Mouse (Mus musculus) testis, postnatal 14 days (tissue): ENCODE data around the gene Pou6f1.

Experiments used
- DNase-seq: peaks from one replicate; pipeline ENCODE4 v3.0.0; 2021; ENCODE audit warnings: low spot score

The Pou6f1 gene

DNA sequence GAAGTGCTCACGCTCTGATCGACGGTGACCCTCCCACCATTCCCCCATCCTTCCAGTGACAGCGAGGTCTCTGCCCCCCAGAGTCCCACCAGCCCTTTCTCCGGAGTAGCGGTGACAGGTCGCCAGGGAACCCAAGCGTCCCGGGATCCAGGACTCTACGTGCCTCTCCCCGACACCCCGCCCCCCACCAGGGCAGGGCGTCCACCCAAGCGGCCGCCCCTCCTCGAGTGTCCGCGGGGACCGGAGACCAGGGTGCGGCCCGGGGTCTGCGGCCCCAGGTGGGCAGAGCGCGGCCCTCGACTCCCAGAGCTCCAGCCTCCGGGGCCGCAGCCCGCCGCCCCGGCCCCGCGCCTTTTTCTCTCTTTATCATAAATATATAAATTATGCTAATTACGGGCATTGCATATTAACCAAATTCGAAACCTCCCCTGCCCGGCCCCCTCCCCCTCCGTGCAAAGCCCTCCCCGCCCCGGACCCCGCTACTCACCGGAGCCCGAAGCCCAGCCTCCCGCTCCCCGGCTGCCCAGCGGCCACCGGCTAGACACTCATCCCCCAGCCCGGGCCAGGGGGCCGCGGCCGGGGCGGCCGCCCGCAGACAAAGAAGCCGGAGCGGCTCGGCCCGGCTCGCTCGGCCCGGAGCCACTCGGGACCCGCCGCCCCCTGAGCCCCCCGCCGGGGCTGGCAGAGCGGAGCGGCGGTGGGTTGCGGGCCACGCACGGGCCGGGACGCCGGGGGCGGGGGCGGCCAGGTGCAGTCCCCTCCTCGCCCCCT lies at the start of gene Pou6f1:
Pou6f1 (minus strand) TSS at position 709 of the 771 bp plus-strand sequence.
- no peak for DNase-seq

DNA sequence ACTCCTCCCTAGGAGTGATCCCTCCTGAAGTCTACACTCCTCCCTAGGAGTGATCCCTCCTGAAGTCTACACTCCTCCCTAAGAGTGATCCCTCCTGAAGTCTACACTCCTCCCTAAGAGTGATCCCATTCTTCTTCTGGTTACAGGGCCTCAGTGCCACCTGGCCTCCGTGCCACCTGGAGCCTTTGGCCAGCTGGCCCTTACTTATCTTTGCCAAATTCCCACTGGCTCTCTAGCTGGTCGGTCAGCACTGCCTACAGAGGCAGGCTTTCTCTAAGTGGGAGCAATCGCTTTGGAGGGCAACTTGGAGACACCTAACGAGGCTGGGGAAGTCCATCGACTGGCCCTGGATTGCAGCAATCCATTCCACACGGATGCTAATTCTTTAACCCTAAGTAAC lies 46.4 kb upstream of the Pou6f1 start:
- DNase-seq = no peak

GRCm38 (mm10) chr15:100642451-100642850 lies 42.7 kb upstream of the Pou6f1 start:
- no peak for DNase-seq

GRCm38 (mm10) chr15:100641226-100641810 lies 41.5 kb upstream of the Pou6f1 start:
- DNase-seq = no peak

DNA sequence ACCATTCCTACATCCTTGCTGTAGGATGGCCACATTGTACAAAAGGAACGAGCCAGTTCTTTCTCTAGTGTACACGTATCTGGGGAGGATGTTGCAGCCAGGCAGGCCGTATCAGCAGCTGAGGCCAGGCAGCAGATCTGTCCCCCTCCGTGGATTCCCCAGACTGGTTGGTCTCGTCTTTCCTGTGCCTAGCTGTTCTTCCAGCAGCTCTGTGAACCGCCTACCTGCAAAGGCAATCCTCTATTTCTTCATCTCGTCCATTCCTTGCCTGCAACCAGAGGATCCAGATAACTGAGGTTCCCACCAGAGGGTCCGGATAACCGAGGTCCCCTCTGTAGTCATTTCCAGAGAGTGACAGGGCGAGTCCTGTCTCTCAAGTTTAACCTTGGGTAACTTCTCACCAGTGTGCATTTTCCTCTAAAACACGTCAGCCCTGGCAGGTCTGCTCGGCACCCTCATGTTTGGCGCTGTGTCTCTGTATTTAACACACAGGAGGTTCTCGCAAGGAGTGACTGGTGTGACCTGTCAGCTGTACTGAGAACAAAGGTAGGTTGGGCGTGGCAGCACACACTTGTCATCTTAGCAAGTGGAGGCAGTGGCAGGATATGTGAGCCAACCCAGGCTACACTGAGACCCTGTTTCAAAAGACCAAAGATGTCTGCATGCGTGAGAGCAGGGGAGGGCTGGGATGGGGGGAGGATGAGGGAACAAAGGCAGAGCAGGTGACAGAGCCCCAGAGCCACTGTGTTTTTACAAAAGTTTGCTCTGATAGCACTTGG lies 40.4 kb upstream of the Pou6f1 start:
- no peak for DNase-seq

GRCm38 (mm10) chr15:100637661-100638060 lies 37.9 kb upstream of the Pou6f1 start:
- DNase-seq = no peak

DNA sequence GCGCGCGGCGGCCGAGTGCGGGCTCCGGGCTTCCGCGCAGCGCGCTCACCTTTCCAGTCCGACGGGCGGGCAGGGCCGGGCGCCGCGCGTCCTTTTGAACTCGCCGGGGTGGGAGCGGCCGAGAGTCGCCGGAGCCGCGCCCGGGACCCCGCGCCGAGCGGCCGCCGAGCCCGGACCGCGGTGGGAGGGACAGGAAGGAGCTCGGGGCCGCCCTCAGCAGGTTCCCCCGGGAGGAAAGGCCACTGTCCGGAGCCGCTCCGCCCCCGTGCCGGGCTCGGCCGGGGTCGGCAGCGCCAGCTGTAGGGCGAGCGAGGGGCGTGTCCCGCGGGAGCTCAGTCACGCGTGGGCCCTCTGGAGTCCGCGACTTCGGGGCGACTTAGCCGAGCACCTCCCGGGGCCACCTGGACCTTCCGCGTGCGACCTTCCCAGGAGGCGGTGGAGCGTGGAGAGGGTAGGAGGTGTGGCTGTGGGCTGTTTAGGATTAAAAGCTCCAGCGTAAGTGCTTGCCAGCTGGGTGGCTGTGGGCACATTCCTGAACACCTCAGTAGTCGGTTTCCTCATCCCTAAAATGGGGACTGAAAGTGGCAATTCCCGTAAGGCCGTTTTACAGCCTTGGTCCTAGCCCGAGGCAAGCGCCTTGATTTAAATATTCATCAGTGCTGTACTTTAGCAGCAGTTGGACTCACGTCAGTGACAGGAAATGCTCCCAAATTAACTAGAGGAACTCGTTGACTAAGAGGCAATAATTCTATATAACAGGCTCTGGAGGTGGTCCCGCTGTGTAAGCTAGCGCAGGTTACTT lies 37.1 kb upstream of the Pou6f1 start, which contains the start of gene Smagp:
Smagp (minus strand) TSS at position 241 of the 802 bp plus-strand sequence.
- DNase-seq = peak; percentile 51

DNA sequence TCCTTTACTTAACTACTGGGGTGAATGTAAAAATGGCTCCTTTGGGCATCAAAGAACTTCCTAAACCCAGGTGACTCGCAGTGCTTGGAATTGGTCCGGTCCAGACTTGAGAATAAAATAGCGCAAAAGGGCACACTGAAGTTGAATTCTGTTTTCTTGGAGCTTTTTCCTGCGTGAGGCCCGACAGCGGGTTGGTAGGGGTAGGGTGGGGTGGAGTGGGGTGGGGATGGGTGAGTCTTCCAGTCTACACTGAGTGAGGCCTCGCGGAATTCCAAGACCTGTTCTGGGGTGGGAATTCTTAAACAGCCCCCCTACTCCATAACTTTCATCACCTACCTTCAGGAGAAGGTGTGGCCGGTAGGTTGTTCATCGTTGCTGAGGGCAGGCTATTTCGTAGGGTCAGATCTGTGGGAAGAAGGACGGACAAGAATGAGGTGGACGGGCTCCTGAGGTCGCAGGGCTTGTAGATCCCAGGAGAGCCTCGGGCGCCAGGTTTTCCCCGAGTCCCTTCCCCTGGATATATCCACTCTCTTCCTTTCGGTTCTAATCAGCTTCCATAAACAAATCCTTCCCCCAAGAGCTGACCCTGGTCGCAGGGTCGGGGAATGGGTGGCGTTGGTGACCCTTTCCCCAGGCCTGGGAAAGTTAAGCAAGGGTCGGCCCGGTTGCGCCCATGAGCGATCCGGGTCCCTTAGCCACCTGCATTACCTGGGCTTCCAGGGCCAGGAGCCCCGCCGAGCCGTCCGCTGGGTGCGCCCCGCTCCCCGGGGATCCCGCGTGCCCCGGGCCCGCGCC lies 36.3 kb upstream of the Pou6f1 start:
- no peak for DNase-seq

GRCm38 (mm10) chr15:100635239-100635638 lies 35.5 kb upstream of the Pou6f1 start:
- DNase-seq = peak; percentile 68

- DNase-seq = no peak
Observed at GRCm38 (mm10) chr15:100633341-100633740, 33.6 kb upstream of the Pou6f1 start.

- no peak for DNase-seq
Observed at GRCm38 (mm10) chr15:100632323-100632722, 32.5 kb upstream of the Pou6f1 start.

DNA sequence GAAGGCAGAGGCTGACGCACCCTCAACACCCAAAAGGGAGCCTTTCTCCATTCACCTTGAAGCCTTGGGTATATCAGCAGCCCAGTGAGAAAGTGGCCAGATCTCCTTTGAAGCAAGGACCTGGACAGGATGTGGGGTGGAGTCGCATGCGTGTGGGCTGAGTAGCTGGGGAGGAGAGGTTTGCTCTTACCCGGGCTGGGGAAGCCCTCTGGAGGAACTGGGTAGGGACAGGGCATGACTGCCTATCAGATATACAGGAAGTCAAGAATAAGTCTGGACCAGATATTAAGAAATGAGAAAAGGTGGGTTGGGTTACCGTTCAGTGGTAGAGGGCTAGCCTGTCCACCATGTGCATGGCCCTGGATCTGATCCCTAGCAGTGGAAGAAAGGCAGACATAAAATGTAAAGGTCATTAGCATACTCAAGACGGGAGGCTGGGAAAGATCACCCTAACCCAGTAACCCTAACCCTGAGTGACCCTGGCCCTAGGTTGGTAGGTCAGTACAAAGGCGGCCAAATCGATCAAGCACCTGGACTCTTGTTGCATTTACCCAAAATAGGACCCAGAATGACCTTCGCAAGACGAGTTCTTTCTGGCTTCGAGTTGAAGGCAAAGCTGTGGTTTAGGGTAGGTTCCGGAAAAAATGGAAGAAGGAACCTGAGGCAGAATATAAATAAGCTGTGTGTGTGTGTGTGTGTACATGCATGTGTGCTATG lies 31.8 kb upstream of the Pou6f1 start:
- DNase-seq = no peak

- no peak for DNase-seq
Observed at GRCm38 (mm10) chr15:100630126-100630525, 30.3 kb upstream of the Pou6f1 start.

GRCm38 (mm10) chr15:100628797-100629196 lies 29.0 kb upstream of the Pou6f1 start:
- no peak for DNase-seq

DNA sequence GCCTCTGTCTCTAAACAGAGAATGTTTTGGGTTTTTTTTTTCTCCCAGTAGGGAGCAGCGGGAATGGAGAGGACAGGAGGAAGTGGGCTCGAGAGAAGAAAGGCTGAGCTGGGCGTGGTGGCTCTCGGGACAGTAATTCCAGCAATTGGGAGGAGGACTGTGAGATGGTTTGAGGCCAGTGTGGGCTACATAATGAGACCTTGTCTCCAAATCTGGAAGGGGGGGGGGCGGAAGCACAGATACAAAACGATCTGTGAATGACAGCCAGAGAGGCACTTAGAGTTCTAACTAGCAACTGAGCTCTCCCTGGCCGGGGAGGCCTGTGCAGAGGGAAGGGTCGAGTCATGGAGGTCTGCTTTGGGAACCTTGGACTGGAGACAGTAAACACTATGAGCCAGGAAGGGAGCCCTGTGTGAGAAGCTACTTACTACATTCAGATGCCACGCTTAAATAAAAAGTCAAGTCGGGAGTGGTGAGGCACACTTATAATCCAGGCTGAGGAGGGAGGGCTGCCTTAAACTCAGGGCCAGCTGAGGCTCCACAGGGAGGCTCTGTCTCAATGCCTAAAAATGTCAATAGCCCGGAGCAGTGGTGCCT lies 28.1 kb upstream of the Pou6f1 start:
- no peak for DNase-seq

DNA sequence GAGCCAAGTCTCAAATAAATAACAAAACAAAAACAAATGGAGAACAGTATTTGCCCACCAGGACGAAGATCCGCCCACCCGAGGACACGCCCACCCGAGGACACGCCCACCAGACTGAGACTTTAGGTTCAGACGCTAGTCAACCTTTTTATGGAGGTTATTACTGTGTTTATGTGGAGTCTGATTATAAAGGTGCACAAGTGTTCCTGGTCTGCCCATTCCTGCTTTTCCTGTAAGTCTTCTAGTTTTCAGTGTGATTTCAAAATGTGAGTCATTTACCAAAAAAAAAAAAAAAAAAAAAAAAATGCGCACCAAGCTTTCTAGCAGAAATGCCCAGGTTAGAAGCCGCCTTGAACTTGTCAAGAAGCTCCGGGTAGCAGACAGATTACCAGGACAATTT lies 27.5 kb upstream of the Pou6f1 start:
- no peak for DNase-seq

DNA sequence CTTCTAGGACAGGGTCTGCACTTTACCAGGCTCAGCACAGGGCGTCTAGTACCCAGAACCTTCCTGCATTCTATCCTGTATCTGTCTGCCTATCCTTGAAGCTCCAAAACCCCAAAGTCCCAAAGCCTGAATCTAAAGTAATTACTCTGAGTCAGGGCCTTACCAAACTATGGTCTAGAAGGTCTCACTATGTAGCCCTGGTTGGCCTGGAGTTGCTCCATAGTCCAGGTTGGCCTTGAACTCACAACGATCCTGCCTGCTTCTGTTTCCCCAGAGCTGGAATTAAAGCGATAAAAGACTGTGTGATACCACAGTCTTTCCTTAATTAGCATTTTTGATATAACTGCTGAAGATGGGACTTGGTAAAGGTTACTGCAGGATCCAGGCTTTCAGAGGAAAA lies 24.7 kb upstream of the Pou6f1 start:
- DNase-seq = no peak

GRCm38 (mm10) chr15:100623754-100624153 lies 24.0 kb upstream of the Pou6f1 start:
- no peak for DNase-seq

DNA sequence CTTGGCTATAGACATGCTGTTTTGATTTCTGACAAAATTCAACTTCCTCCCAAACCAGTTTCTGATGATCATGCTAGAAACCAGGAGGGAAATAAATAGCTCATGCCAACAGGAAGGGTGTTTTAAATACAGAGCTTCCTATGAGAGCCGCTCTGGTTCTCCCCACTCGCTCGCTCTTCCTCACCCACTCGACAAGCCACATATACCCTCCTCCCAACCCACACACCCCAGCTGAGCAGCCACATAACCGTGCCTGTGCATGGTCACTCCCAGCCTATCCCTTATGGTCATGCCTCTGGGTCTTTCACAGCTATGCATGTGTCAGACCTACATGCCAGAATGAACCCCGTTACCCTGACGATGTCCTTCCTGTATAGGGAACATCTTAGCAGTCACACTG lies 22.4 kb upstream of the Pou6f1 start:
- DNase-seq = no peak

- DNase-seq = peak; percentile 58
Observed at GRCm38 (mm10) chr15:100621671-100622070, 21.9 kb upstream of the Pou6f1 start.
